Mouse (Mus musculus) lung, embryonic 16.5 days (tissue): ENCODE results near the gene Tbc1d22a. TPM values are rescaled to one million over a fixed set of nuclear protein-coding genes. Genes with fewer than 3 reads are reported as not detected.

Source experiments
- ATAC-seq: fragments of 200-750 bp; cut with Nextera tagmentation; 2 replicates; pipeline ENCODE4 v1.8.0; 2017; ENCODE audit warnings: low read depth, mild to moderate bottlenecking, moderate library complexity
- H3K27ac ChIP-seq: fragments of 300-500 bp; sonication (generic); 2 replicates; pipeline ENCODE4 v1.5.1; 2014; ENCODE audit warnings: mild to moderate bottlenecking, control low read depth, low read length
- H3K27me3 ChIP-seq: fragments of 300-500 bp; sonication (generic); 2 replicates; pipeline ENCODE4 v1.6.1; 2014; ENCODE audit warnings: low read depth, low read length, mixed read lengths; ENCODE audit not compliant: control insufficient read depth, insufficient read depth
- H3K36me3 ChIP-seq: fragments of 300-500 bp; sonication (generic); 2 replicates; pipeline ENCODE4 v1.6.1; 2014; ENCODE audit warnings: low read length; ENCODE audit not compliant: control insufficient read depth, insufficient read depth
- H3K4me1 ChIP-seq: fragments of 300-500 bp; sonication (generic); replicated peaks from 2 replicates; pipeline ENCODE4 v1.6.1; 2014; ENCODE audit warnings: low read length, mixed read lengths; ENCODE audit not compliant: control insufficient read depth, insufficient read depth
- H3K4me2 ChIP-seq: fragments of 300-500 bp; sonication (generic); 2 replicates; pipeline ENCODE4 v1.6.1; 2014; ENCODE audit warnings: low read depth, low read length, control low read depth
- H3K4me3 ChIP-seq: fragments of 300-500 bp; sonication (generic); 2 replicates; pipeline ENCODE4 v1.5.1; 2014; ENCODE audit warnings: mild to moderate bottlenecking, low read length, control low read depth
- H3K9ac ChIP-seq: fragments of 300-500 bp; sonication (generic); 2 replicates; pipeline ENCODE4 v1.6.1; 2014; ENCODE audit warnings: low read length, control low read depth
- H3K9me3 ChIP-seq: fragments of 300-500 bp; sonication (generic); 2 replicates; pipeline ENCODE4 v1.6.1; 2016; ENCODE audit warnings: low read length; ENCODE audit not compliant: control insufficient read depth
- WGBS: fragments of 180-500 bp; shearing (Covaris S2); extraction: QIAGEN DNeasy Blood & Tissue Kit; methylation state at CpG from one replicate; pipeline ENCODE4 v1.1.7; 2014; 5-methylcytosine and 5-hydroxymethylcytosine counted together
- polyA plus RNA-seq: library from polyadenylated mRNA; unstranded; fragments of >200 nt; fragmentation: Nextera tagmentation; extraction: Ambion mirVana; gene quantifications from 2 replicates; pipeline ENCODE4 v1.2.1, GENCODE M21; 2015

Gene Tbc1d22a
- polyA plus RNA-seq, 1 experiment from 2014 or later = 13.6 TPM

DNA sequence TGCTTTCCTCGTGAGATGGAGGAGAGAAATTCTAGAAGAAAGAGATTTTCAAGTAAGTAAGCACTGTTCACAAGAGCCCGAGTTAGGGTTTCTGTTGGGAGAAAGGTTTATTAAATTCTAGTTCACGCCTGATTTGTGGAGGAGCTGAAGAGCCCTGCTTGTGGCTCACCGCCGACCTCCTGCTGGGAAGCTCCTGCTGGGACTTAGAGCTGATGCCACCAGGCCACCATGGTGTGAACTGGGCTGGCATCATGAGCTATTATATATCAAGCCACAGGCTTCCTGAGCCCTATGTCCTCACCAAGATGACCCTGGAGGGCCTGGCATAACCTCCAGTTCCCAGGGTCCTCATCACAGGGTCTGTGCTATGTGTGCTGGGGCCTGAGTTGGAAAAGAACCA is 235.0 kb downstream of the Tbc1d22a start:
- no peaks in the 10 kb centered on the region for H3K36me3 ChIP-seq
- 83% methylated on average over 5 of the region's 5 CpGs for WGBS

DNA sequence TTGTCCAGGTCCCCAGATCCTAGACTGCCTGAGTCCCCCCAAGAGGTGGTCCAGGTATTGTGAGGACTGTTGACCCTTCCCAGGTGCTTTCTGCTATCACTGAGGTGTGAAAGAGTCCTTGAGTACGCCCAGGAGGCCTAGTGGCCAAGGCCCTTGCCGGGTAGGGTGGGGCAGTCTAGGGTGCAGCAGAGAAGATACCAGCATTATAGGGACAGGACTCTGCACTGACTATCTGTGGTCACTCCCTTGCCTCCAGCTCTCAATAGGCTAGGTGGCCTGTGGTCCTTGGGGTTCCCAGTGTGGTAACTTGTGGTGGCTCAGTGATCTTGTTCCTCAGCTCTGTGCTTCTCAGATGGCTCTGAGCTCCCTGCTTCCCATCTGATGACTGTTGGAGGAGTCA is 235.5 kb downstream of the Tbc1d22a start:
- Histone ChIP-seq H3K4me1 (no peaks in the 10 kb centered on the region), H3K27ac (no peak overlapping the region), H3K27me3 (no peaks in the 10 kb centered on the region), H3K36me3 (no peaks in the 10 kb centered on the region), H3K4me3 (no peak overlapping the region), H3K9me3 (no peaks in the 10 kb centered on the region), H3K4me2 (no peak overlapping the region), H3K9ac (no peak overlapping the region)
- 87% methylated on average over 2 of the region's 2 CpGs for WGBS
- no peak for ATAC-seq

More for the DNA sequence above, 235.0 kb downstream of the Tbc1d22a start:
- ATAC-seq = no peak
- Histone ChIP-seq H3K27me3 (no peaks in the 10 kb centered on the region), H3K4me2 (no peak overlapping the region), H3K9me3 (no peaks in the 10 kb centered on the region), H3K4me1 (no peaks in the 10 kb centered on the region), H3K4me3 (no peak overlapping the region), H3K9ac (no peak overlapping the region), H3K27ac (no peak overlapping the region)

DNA sequence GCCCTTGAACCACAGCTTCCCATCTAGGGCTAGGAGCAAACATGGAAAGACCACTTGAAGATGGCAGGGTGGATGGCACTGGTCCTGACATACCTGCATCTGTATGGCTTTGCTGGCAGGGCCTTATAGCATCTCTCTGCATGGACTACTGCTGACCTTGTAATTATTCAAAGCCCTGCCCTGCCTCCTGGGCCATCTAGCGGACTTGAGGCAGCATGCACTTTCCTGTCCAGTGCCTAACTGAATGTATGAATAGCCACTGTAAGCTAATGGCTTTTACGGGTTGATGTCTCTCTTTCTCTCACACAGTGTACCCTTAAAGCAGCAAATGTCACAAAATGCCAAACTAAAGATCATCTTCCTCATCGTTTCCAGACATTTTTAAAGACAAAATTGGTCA is 245.2 kb downstream of the Tbc1d22a start:
- no peaks in the 10 kb centered on the region for H3K36me3 ChIP-seq
- ATAC-seq = no peak
- H3K27ac ChIP-seq = no peak overlapping the region
- H3K4me2 ChIP-seq = no peak overlapping the region
- H3K4me3 ChIP-seq = no peak overlapping the region
- no peak overlapping the region for H3K9ac ChIP-seq
- H3K9me3 ChIP-seq = no peaks in the 10 kb centered on the region
- no peaks in the 10 kb centered on the region for H3K27me3 ChIP-seq
- 71% methylated on average over 3 of the region's 3 CpGs for WGBS
- H3K4me1 ChIP-seq = no peaks in the 10 kb centered on the region

DNA sequence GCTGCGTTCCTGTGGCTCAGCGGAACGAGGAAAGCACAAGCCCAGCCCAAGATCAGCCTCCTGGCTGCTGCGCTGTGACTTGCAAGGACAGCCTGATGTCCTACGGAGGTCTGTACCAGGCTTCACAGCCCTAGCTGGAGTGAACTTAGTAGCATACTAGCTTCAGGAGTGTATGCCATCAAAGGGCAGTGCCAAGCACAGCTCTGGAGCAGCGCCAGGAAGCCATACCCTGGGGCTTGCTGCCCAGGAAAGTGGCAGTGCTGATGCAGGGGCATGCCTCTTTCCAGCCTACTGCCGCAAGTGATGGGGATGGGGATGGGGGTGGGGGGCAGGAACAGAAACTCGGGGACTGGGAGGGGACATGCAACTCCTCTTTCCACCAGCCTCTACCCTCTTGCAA is 248.4 kb downstream of the Tbc1d22a start:
- 71% methylated on average over 8 of the region's 8 CpGs for WGBS
- Histone ChIP-seq H3K4me2 (no peak overlapping the region), H3K27ac (no peak overlapping the region), H3K36me3 (no peaks in the 10 kb centered on the region), H3K27me3 (no peaks in the 10 kb centered on the region), H3K9ac (no peak overlapping the region), H3K4me1 (no peaks in the 10 kb centered on the region), H3K4me3 (no peak overlapping the region), H3K9me3 (no peaks in the 10 kb centered on the region)
- no peak for ATAC-seq

DNA sequence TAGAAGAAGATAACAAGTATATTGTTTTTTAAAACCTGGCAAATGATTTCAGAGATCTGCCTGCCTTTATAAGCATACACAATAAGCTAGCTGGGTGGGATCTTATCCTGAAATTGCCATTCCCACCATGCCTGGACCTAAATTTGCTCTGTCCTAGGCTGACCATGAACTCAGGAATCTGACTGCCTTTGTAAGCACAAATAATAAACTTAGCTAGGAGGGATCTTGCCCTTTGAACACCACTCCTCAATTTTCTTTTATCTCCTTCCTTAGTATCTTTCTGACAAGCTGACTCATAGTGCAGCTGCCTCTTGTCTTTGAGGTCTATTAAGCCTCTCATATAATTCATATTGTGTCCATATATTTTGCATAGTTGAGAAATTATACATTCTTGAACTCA is 253.8 kb downstream of the Tbc1d22a start:
- no peak overlapping the region for H3K4me3 ChIP-seq
- H3K27ac ChIP-seq = no peak overlapping the region
- no peaks in the 10 kb centered on the region for H3K36me3 ChIP-seq
- no peak overlapping the region for H3K4me2 ChIP-seq
- no peaks in the 10 kb centered on the region for H3K4me1 ChIP-seq
- peaks cover 6% of the 10 kb centered on the region; the same call in 1 of the 2 replicates for H3K9me3 ChIP-seq
- no peak for ATAC-seq
- H3K27me3 ChIP-seq = no peaks in the 10 kb centered on the region
- no peak overlapping the region for H3K9ac ChIP-seq

DNA sequence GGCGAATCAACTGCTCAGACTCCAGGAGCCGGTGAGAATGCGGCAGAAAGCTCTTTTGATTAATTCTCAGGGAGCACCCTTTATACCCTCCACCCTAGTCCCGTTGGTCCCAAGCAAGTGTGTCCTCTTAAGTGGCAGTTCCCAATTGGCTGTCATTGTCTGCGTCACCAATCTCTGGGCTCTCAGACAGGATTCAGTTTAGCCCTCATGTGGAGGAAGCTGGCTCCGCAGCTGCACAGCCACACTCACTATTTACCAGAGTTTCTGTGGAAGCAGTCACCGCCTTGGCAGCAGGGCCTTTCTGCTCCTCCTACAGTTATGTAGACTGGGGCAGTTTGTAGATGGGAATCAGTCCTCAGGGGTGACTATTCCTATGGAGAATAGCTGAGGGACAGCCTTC is 256.9 kb downstream of the Tbc1d22a start:
- Histone ChIP-seq H3K4me2 (no peak overlapping the region), H3K4me1 (no peaks in the 10 kb centered on the region), H3K27ac (no peak overlapping the region), H3K36me3 (no peaks in the 10 kb centered on the region), H3K27me3 (no peaks in the 10 kb centered on the region), H3K9me3 (peaks cover 6% of the 10 kb centered on the region; the same call in 1 of the 2 replicates), H3K9ac (no peak overlapping the region), H3K4me3 (no peak overlapping the region)
- no peak for ATAC-seq
- WGBS = 67% methylated on average over 7 of the region's 7 CpGs

DNA sequence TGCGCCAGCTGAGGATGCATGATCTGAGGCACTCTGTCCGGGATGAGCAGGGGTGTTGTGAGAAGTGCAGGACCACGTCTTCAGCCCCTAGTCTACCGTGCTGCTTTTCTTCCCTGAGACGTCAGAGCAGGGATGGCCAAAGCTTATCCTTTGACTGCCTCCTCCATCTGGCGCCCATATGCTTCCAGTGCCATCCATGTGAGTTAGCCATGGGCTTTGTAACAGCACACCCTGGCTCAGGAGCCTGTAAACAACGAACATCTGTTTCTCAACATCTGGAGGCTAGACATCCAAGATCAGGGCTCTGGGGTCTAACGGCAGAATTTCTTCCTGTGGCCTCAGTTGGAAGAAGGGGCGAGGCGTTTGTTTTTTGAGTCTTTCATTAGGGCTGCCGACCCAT is 259.2 kb downstream of the Tbc1d22a start:
- Histone ChIP-seq H3K36me3 (no peaks in the 10 kb centered on the region), H3K9ac (no peak overlapping the region), H3K4me3 (no peak overlapping the region), H3K27me3 (no peaks in the 10 kb centered on the region), H3K4me1 (no peaks in the 10 kb centered on the region), H3K27ac (no peak overlapping the region), H3K9me3 (peaks cover 6% of the 10 kb centered on the region; the same call in 1 of the 2 replicates), H3K4me2 (no peak overlapping the region)
- 39% methylated on average over 11 of the region's 11 CpGs for WGBS
- no peak for ATAC-seq

DNA sequence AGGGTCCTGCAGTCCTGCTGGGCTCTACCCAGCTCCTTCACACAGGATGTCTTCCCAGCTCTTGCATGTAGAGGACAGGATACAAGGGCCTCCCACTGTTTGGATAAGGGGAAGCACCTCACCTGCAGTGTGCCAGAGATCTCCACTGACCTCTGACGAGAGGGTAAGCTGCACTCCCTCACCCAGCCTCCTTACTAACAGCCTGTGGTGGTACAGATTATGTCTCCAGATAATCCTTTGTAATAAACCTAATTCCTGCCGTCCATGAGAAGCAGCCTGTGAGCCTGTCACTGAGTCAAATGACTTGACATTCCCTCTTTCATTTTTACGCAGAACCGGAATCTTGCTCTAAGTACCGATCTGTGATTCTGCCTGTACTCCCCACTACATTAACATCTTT is 260.7 kb downstream of the Tbc1d22a start:
- H3K27me3 ChIP-seq = no peaks in the 10 kb centered on the region
- no peak overlapping the region for H3K27ac ChIP-seq
- H3K36me3 ChIP-seq = no peaks in the 10 kb centered on the region
- no peaks in the 10 kb centered on the region for H3K9me3 ChIP-seq
- H3K4me3 ChIP-seq = no peak overlapping the region
- H3K4me2 ChIP-seq = no peak overlapping the region
- H3K9ac ChIP-seq = no peak overlapping the region
- ATAC-seq = no peak
- H3K4me1 ChIP-seq = peaks cover 3% of the 10 kb centered on the region
- 67% methylated on average over 5 of the region's 5 CpGs for WGBS

DNA sequence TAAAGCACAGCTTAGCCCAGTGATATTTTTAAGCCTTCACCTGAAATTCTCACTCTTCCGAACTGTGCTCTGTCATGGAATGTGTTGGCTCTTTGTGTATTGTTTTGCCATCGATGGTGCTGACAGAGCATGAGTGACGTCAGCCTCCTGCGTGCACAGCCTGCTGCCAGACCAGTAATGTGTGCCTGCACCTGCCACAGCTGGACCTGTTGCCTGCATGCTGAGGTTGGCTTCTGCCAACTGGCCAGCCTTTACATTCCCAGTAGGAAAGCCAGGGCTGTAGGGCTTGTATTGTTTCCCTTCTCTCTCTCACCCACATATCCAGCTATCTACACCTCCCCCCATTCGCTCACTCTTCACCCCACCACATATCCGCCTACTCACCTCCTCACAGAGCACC is 262.2 kb downstream of the Tbc1d22a start:
- Histone ChIP-seq H3K4me2 (no peak overlapping the region), H3K27me3 (no peaks in the 10 kb centered on the region), H3K36me3 (no peaks in the 10 kb centered on the region), H3K27ac (no peak overlapping the region), H3K4me3 (no peak overlapping the region), H3K9ac (no peak overlapping the region), H3K9me3 (no peaks in the 10 kb centered on the region), H3K4me1 (peaks cover 3% of the 10 kb centered on the region)
- ATAC-seq = no peak
- 63% methylated on average over 6 of the region's 6 CpGs for WGBS

DNA sequence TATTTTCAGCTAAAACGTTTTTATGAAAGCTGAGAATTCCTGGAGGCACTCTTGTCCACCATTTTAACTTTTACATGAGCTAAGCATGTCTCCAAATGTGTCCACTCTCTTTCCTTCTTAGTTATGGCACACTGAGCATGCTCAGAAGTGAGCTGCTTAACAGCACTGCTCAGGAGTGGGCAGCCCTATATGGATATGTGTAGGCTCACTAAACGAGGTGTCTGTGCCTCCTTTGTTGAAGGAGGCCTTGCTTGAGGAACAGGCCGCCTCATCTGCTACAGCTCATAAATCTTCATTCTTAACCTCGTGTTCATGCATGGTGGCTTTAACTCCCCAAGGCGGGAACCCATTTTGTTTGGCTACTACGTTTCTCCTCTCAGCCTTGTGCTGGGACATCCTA is 262.8 kb downstream of the Tbc1d22a start:
- Histone ChIP-seq H3K4me2 (no peak overlapping the region), H3K4me3 (no peak overlapping the region), H3K9me3 (no peaks in the 10 kb centered on the region), H3K9ac (no peak overlapping the region), H3K27me3 (no peaks in the 10 kb centered on the region), H3K4me1 (peaks cover 4% of the 10 kb centered on the region), H3K36me3 (no peaks in the 10 kb centered on the region), H3K27ac (no peak overlapping the region)
- WGBS = 40% methylated on average over 6 of the region's 6 CpGs
- no peak for ATAC-seq
